Mouse (Mus musculus) lung, postnatal 0 days (tissue): ENCODE data around the gene Pdgfa.

Source experiments
- CTCF ChIP-seq: IDR thresholded peaks from 2 replicates; pipeline ENCODE4 v1.5.1; 2016; ENCODE audit warnings: antibody characterized with exemption, mild to moderate bottlenecking
- EP300 ChIP-seq: IDR thresholded peaks from 2 replicates; pipeline ENCODE4 v1.6.1; 2016; ENCODE audit warnings: antibody characterized with exemption, mild to moderate bottlenecking, control low read depth

GRCm38 (mm10) chr5:138987994-138988393 is 9.2 kb downstream of the Pdgfa start:
- TF ChIP-seq CTCF: no peak
- no peak for TF ChIP-seq EP300
